Mouse (Mus musculus) hindbrain, postnatal 0 days (tissue): ENCODE measurements around the gene Vmn2r67. TPM values are rescaled to one million over a fixed set of nuclear protein-coding genes. Genes with fewer than 3 reads are reported as not detected.
"Not testable (repeated sequence)": the region's sequence is repeated elsewhere in the genome, so short reads cannot be mapped to it uniquely, and the experiment has no call there.

Source experiments
- ATAC-seq: fragments of 200-750 bp; cut with Nextera tagmentation; 2 replicates; pipeline ENCODE4 v1.8.0; 2017; ENCODE audit warnings: mild to moderate bottlenecking, moderate TSS enrichment, moderate library complexity
- DNase-seq: peaks from one replicate; pipeline ENCODE4 v3.0.0-alpha.2; 2015; ENCODE audit warnings: low spot score
- H3K27ac ChIP-seq: fragments of 300-500 bp; sonication (generic); 2 replicates; pipeline ENCODE4 v1.5.1; 2014; ENCODE audit warnings: mild to moderate bottlenecking
- H3K27me3 ChIP-seq: fragments of 300-500 bp; sonication (generic); 2 replicates; pipeline ENCODE4 v1.6.1; 2014; ENCODE audit warnings: low read length, mixed read lengths; ENCODE audit not compliant: insufficient read depth
- H3K36me3 ChIP-seq: fragments of 300-500 bp; sonication (generic); 2 replicates; pipeline ENCODE4 v1.6.1; 2014; ENCODE audit warnings: low read length, mixed read lengths; ENCODE audit not compliant: insufficient read depth
- H3K4me1 ChIP-seq: fragments of 300-500 bp; sonication (generic); 2 replicates; pipeline ENCODE4 v1.6.1; 2014; ENCODE audit warnings: antibody characterized with exemption, low read length, mixed read lengths; ENCODE audit not compliant: insufficient read depth
- H3K4me2 ChIP-seq: fragments of 300-500 bp; sonication (generic); 2 replicates; pipeline ENCODE4 v1.6.1; 2014; ENCODE audit warnings: low read depth, mild to moderate bottlenecking, low read length, moderate library complexity, mixed read lengths
- H3K4me3 ChIP-seq: fragments of 300-500 bp; sonication (generic); 2 replicates; pipeline ENCODE4 v1.5.1; 2014; ENCODE audit warnings: low read length
- H3K9ac ChIP-seq: fragments of 300-500 bp; sonication (generic); replicated peaks from 2 replicates; pipeline ENCODE4 v1.6.1; 2014; ENCODE audit warnings: mild to moderate bottlenecking, low read length, moderate library complexity, mixed read lengths
- H3K9me3 ChIP-seq: fragments of 300-500 bp; sonication (generic); 2 replicates; pipeline ENCODE4 v1.6.1; 2016; ENCODE audit warnings: low read length, mixed read lengths
- CTCF ChIP-seq: IDR thresholded peaks from 2 replicates; pipeline ENCODE4 v1.5.1; 2016; ENCODE audit warnings: antibody characterized with exemption, control low read depth, low read depth
- WGBS: fragments of 180-500 bp; shearing (Covaris S2); extraction: QIAGEN DNeasy Blood & Tissue Kit; methylation state at CpG from one replicate; pipeline ENCODE4 v1.1.7; 2014; 5-methylcytosine and 5-hydroxymethylcytosine counted together
- polyA plus RNA-seq: library from polyadenylated mRNA; unstranded; fragments of >200 nt; fragmentation: Nextera tagmentation; extraction: Ambion mirVana; gene quantifications from 2 replicates; pipeline ENCODE4 v1.2.1, GENCODE M21; 2015
- total RNA-seq: library from RNA; depleted of rRNA; stranded (reverse); fragments of >200 nt; gene quantifications from 2 replicates; pipeline ENCODE4 v1.2.3, GENCODE M21; 2014; rRNA removed

The Vmn2r67 gene
- total RNA-seq (not detected in 2 replicates), polyA plus RNA-seq (not detected in 2 replicates)

- Histone ChIP-seq H3K9ac (no peak within 1 kb of the TSS), H3K36me3 (no peaks in the 10 kb centered on the region), H3K27me3 (no peaks in the 10 kb centered on the region), H3K27ac (no peak within 1 kb of the TSS), H3K4me2 (no peak within 1 kb of the TSS), H3K9me3 (no peaks in the 10 kb centered on the region), H3K4me1 (no peaks in the 10 kb centered on the region), H3K4me3 (no peak within 1 kb of the TSS)
- no peak for TF ChIP-seq CTCF
- WGBS, result 80% methylated on average over 3 of the region's 3 CpGs
- ATAC-seq (no peak), DNase-seq (no peak)
These were observed at the start of gene Vmn2r67 for GRCm38 (mm10) chr7:85155898-85156297. Gene Vmn2r67 (minus strand): TSS chr7:85155998.

GRCm38 (mm10) chr7:85104531-85104930 is 51.3 kb downstream of the Vmn2r67 start:
- WGBS, result 51% methylated on average over 2 of the region's 2 CpGs
- not testable (repeated sequence) for H3K9me3 ChIP-seq, H3K9ac ChIP-seq, DNase-seq, H3K4me1 ChIP-seq, H3K4me2 ChIP-seq, H3K36me3 ChIP-seq, H3K27me3 ChIP-seq, H3K4me3 ChIP-seq, ATAC-seq, H3K27ac ChIP-seq

Other genes with a start within 250 kb of the Vmn2r67 start
- not detected in 2 replicates for gene Vmn2r65, start 191.9 kb downstream of the Vmn2r67 start, total RNA-seq
- gene Vmn2r65, start 191.9 kb downstream of the Vmn2r67 start, polyA plus RNA-seq, result not detected in 2 replicates
- gene Vmn2r66, start 143.7 kb downstream of the Vmn2r67 start, total RNA-seq, result not detected in 2 replicates
- not detected in 2 replicates for gene Vmn2r66, start 143.7 kb downstream of the Vmn2r67 start, polyA plus RNA-seq
- not detected in 2 replicates for gene Vmn2r68, start 81.8 kb upstream of the Vmn2r67 start, total RNA-seq
- not detected in 2 replicates for gene Vmn2r68, start 81.8 kb upstream of the Vmn2r67 start, polyA plus RNA-seq